Mouse (Mus musculus) megakaryocyte-erythroid progenitor cell, adult 5 weeks (primary cell): ENCODE results near the gene Atf7. TPM values are rescaled to one million over a fixed set of nuclear protein-coding genes. Genes with fewer than 3 reads are reported as not detected.

ENCODE experiments used
- polyA plus RNA-seq: library from polyadenylated mRNA; stranded (reverse); fragments of >175 nt; gene quantifications from 2 replicates; pipeline ENCODE4 v1.2.3, GENCODE M21; 2012

Atf7 gene
- polyA plus RNA-seq, result 13.2 and 19.2 TPM in 2 replicates

DNA sequence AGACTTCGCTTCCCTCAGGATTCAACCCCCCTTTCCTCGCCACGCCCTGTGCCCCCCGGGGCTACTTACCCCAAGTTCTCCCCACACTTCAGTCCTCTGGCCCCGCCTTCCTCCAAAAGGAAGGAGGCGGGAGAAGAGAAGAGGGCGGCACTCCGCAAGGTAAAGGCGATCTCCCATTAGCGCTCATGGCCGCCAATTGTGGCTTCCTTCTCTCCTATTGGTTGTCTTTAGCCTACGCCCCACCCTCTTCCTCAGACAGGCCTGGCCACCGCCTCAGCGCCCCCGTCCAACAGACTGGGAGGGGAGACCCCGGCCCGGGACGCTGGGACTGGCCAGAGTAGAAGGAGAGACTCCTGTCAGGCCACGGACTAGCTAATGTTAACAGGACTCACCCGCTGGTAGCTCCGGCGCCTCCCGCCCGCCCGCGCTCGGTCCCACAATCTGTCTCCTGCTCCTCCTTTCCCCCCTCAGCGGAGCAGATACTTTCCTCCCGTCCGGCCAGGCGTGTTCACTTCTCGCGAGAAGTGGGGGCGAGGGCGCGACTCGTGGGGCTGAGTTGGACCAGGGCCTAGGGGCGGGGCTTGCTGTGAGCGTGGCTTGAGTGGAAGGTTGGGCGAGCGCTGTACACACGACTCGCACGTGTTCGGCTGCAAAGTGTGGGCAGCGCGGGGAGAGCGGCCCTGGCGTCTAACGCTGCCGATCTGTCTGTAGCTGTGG is at the start of gene Atf7, which contains the start of gene Gm28047:
Atf7 (minus strand) TSS at position 495 of the 717 bp plus-strand sequence.
Gm28047 (minus strand) TSS at position 98 of the 717 bp plus-strand sequence.

DNA sequence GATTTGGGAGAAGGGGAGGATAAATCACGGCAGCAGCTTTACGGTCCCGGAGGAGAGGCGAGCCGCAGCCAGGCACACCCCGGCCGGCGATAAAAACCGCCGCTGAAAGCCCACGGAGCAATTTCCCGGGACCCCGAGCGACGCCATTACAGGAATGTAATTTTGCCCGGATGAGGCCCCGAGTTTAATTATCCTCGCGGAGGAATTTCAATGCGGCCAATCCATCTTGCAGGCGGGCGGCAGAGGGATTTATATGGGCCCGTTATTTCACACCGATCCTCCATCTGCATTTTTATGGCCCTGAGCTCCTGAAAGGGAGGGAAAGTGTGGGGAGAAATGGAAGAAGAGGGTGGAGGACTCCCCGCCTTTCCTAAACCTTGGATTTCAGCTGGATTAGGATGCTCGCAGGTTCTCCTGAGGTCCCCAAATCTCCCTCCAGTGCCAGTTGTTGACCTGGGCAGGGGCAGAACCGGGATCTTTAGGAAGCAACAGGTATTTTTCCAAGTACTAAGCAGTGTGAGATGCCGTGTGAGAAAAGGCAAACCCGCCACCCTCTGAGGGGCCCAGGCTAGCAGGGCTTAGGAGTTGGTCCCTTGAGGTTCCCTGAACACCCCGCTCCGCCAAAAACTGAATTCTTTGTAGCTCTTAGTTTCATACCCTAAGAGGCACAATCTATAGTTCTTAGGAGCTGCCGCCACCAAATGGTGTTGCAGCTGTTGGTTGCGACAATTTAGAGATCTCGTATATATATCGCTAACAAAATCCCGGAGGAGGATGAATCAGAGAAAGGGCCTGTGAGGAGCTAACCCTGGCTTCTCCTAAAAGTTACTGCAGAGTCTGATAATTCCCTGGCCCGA is 47.2 kb upstream of the Atf7 start, which contains the start of gene Atp5g2:
Atp5g2 (minus strand) TSS at position 138 of the 857 bp plus-strand sequence.

DNA sequence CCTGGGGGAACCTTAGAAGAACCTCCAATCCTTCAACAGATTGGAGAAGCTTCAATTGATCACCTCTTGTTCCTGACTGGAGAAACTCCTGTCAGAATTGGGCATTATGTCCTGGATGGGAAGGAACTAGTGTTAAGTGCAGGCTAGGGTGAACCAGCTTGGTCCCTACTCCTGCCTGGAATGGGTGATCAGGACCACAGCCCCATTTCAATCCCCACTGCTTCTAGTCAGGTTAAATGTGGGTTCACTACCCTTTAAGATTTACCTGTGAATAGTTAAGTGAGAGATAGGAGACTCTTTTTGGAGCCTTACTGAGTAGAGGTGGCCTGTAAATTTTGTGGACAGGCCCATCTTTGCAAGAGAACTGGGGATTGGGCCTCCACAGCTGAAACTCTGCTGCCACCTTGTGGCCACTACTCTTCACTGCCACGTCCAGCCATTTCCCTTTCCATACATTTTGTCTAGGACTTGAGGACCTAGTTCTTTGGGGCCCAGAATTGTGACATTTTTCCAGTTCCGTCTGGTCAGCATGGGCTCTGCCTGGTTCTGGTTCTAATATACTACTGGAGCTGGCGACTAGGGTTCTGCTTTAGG is 100.3 kb downstream of the Atf7 start, which contains the start of gene Npff:
Npff (minus strand) TSS at position 51 of the 594 bp plus-strand sequence.

DNA sequence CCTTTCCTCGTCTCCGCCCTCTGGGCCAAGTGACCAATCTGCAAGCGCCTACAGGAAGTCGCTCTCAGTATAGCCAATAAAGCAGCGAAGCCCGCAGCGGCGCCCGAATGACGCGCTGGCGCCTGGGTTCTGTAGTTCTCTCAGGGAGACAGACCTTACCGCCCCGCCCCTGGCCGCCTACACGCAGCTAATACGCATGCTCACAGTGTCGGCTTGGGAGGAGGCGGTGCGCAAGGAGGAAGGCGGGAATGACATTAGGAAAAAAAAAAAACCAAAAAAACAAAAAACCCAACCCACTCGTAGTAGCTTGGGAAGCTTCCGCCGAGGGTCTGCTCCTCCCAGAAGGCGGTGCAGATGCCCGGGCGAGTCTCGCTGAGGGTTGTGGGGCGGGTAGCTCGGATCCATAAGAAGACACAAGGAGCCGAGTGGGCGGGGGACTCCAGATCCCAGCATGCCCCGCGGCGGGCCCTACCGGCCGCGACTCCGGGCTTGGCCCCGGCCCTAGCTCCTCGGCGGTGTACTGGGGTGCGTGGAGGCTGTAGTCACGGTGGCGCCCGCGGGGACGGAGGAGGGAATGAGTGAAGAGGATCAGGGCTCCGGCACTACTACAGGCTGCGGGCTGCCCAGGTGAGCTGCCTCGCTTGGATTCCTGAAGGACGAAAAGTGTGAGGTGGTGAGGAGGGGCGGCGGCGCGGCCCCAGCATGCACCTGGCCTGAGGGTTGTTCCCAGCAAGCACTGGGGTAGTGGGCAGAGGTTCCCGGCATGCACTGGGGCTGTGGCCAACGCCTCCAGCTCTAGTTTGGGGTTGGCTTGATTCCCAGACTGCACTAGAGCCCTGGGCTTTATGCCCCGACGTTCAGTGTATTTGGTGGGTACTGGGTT is 107.0 kb downstream of the Atf7 start, which contains the start of gene Tarbp2:
Tarbp2 (plus strand) TSS at position 217 of the 883 bp plus-strand sequence.

DNA sequence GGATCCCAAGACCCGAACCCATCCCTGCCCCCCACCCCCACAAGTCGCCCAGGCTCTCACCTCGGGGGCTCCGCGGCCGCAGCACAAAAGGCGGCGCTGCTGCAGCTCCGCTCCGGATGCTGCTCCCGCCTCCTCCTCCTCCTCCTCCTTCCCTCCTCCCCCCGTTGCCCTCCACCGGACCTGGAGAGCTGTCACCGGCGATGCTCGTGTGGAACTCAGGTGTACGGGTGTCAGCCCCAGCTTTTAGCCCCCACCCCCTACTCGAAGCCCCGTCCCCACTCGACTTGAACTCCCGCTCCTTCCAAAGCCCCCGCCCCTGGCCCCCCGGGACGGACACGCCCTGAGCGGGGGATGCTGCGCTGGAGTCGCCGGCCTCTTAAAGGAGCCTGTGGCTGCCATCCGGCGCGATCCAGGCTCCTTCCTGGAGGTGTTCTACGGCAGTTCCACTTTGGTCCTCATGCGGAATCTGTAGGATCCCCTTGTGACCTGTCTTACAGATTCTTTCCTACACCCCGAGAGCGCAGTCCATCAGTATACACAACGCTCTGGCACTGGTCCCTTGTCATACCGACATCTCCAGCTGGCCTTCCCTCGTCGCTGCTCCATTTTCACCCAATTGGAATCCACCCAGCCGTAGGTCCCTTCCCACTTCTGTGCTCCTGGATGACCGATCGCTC is 108.4 kb downstream of the Atf7 start, which contains the start of gene Map3k12:
Map3k12 (minus strand) TSS at position 337 of the 677 bp plus-strand sequence.

DNA sequence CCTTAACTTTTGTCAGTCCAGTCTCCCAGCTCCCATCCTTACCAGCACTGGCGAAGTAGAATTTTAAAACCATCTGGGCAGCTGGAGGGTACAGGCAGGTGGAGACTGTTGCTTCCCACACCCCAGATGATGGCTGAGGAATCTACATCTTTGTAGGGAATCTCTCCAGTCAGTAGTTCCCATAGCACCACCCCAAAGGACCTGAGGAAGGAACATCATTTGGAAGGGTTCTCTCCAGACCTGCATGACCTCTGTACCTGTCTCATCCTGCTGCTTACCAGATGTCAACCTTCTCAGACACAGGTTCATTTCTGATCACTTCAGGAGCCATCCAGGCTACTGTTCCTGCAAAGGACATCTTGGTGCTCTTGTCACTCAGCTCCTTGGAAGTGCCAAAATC is 121.8 kb downstream of the Atf7 start, which contains the start of gene Gm10337:
Gm10337 (plus strand) TSS at position 276 of the 400 bp plus-strand sequence.

Other genes with a start within 250 kb of the Atf7 start
- gene Sp1, start 219.3 kb downstream of the Atf7 start, polyA plus RNA-seq, result 16.0 and 32.9 TPM in 2 replicates
- gene Amhr2, start 180.1 kb downstream of the Atf7 start, polyA plus RNA-seq, result 0.10 TPM in 2 replicates
- gene Prr13, start 166.4 kb downstream of the Atf7 start, polyA plus RNA-seq, result 134 and 138 TPM in 2 replicates
- 745 and 751 TPM in 2 replicates for gene Pcbp2, start 154.9 kb downstream of the Atf7 start, polyA plus RNA-seq
- gene Gm10337, start 121.7 kb downstream of the Atf7 start, polyA plus RNA-seq, result not detected in 2 replicates
- 0.26 and 0.75 TPM in 2 replicates for gene Map3k12, start 108.4 kb downstream of the Atf7 start, polyA plus RNA-seq
- gene Tarbp2, start 107.3 kb downstream of the Atf7 start, polyA plus RNA-seq, result 70.8 and 71.1 TPM in 2 replicates
- 1.0 and 2.2 TPM in 2 replicates for gene Npff, start 100.5 kb downstream of the Atf7 start, polyA plus RNA-seq
- not detected in 2 replicates for gene Gm28047, start 397 bp downstream of the Atf7 start, polyA plus RNA-seq
- 113 and 127 TPM in 2 replicates for gene Atp5g2, start 46.9 kb upstream of the Atf7 start, polyA plus RNA-seq
- gene Calcoco1, start 96.7 kb upstream of the Atf7 start, polyA plus RNA-seq, result 23.2 and 31.0 TPM in 2 replicates